Comparison of ENCODE assay signal across 14 mouse cellular contexts in genomic region chr3:109302059-109302458, GRCm38 (mm10).
"Had no signal": no experiment of that assay in that cellular context is flagged by ENCODE, and none has a peak within 500 bp of the region (broad histone marks: within the 10 kb centered on the region; RNA-seq: fewer than 3 reads in every experiment).

No protein-coding gene starts in this region.

- H3K27ac ChIP-seq: midbrain, embryonic 13.5 days; midbrain, embryonic 15.5 days; neural tube, embryonic 12.5 days; stomach, embryonic 15.5 days; stomach, postnatal 0 days had no signal

- ATAC-seq: midbrain, embryonic 13.5 days; midbrain, embryonic 15.5 days had no signal

- H3K9ac ChIP-seq: lung, embryonic 14.5 days; midbrain, embryonic 13.5 days; midbrain, embryonic 15.5 days; neural tube, embryonic 12.5 days; stomach, embryonic 15.5 days had no signal

- H3K27me3 ChIP-seq: megakaryocyte, embryonic 14.5 days; midbrain, embryonic 13.5 days; midbrain, embryonic 15.5 days; neural tube, embryonic 12.5 days; stomach, embryonic 15.5 days had no signal

- H3K4me2 ChIP-seq: lung, embryonic 14.5 days; midbrain, embryonic 11.5 days; midbrain, embryonic 13.5 days; midbrain, embryonic 15.5 days; neural tube, embryonic 12.5 days; stomach, embryonic 15.5 days had no signal

- H3K4me1 ChIP-seq: midbrain, embryonic 13.5 days; neural tube, embryonic 12.5 days; stomach, embryonic 15.5 days had no signal

- H3K9me3 ChIP-seq: megakaryocyte, embryonic 14.5 days; midbrain, embryonic 13.5 days; midbrain, embryonic 15.5 days; neural tube, embryonic 12.5 days; stomach, embryonic 15.5 days had no signal

- DNase-seq: lung, adult 18-20 months; lung, embryonic 14.5 days; lung, postnatal 4 days; right cerebral cortex, postnatal 14 days; thymus, adult 2 months; thymus, postnatal 14 days; thymus, postnatal 36 days had no signal

- H3K36me3 ChIP-seq: midbrain, embryonic 13.5 days; midbrain, embryonic 15.5 days; neural tube, embryonic 12.5 days; stomach, embryonic 15.5 days had no signal

- H3K4me3 ChIP-seq: megakaryocyte, embryonic 14.5 days; midbrain, embryonic 13.5 days; midbrain, embryonic 15.5 days; neural tube, embryonic 12.5 days; stomach, embryonic 15.5 days had no signal
